Mouse (Mus musculus): ENCODE data around the gene Lrmda.

Gene Lrmda

DNA sequence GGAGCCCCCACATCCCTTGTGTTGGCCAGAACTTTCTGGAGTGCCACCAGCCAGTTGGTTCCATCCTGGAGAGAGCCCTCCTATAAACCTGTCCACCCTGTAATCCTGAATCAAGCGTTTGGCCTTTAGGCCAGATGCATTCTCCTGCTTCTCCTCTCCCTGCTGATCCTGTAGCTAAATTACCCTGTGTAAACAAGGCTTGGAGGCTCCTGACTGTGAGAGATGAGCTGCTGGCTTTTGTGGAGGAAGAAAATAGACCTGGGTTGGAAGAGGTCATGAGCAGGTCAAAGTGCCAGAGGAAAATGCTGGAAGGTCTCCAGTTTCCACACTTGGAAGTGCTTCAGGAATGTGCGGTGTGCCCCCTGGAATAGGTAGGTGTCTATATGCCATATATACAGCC, 135.5 kb downstream of the Lrmda start:
- H3K36me3 ChIP-seq (ENCODE audit: insufficient read depth, low read length), result no peaks in the 10 kb centered on the region
- peaks cover 20% of the 10 kb centered on the region for H3K27me3 ChIP-seq (ENCODE audit: insufficient read depth, low read length)
- peaks cover 11% of the 10 kb centered on the region for H3K9me3 ChIP-seq (ENCODE audit: low read length)
- H3K4me3 ChIP-seq (replicated peaks; ENCODE audit: low read length), result no peak overlapping the region
- TF ChIP-seq CTCF (conservative IDR thresholded peaks at IDR 0.05; ENCODE audit: low read length) (no peak), NANOG (IDR thresholded peaks at IDR 0.05; ENCODE audit: borderline replicate concordance, low read length) (no peak), POU5F1 (IDR thresholded peaks at IDR 0.05; ENCODE audit: borderline replicate concordance, low read length) (no peak)
- H3K4me1 ChIP-seq (replicated peaks; ENCODE audit: low read depth, low read length), result peaks cover 25% of the 10 kb centered on the region

DNA sequence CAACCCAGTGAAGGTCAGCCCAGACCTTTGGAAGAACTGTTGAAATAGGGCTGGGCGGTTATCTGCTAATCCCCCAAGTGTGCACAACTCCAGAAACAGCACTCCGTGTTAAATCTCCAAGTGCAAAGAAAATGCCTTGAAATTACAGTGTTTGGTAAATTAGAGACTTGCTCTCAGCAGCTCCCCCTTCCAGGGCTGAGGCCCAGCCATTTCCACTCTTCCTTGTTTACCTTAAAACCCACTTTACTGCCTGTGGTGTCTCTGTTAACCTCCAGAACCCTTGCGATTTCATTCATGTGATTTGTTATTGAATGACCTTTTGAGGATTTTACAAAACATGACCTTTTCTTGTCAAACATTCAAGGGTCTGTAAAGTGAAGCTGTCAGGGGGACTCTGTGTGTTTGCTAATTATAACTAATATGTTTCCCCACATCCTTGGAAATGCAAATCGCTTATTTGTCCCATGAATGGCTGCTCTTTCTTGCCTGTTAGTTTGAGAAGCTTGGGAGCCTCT, 136.1 kb downstream of the Lrmda start:
- Histone ChIP-seq H3K9me3 (ENCODE audit: low read length) (peaks cover 11% of the 10 kb centered on the region), H3K4me3 (replicated peaks; ENCODE audit: low read length) (no peak overlapping the region), H3K27me3 (ENCODE audit: insufficient read depth, low read length) (peaks cover 18% of the 10 kb centered on the region), H3K36me3 (ENCODE audit: insufficient read depth, low read length) (no peaks in the 10 kb centered on the region), H3K4me1 (replicated peaks; ENCODE audit: low read depth, low read length) (peaks cover 25% of the 10 kb centered on the region)
- TF ChIP-seq NANOG (IDR thresholded peaks at IDR 0.05; ENCODE audit: borderline replicate concordance, low read length) (no peak), POU5F1 (IDR thresholded peaks at IDR 0.05; ENCODE audit: borderline replicate concordance, low read length) (no peak), CTCF (conservative IDR thresholded peaks at IDR 0.05; ENCODE audit: low read length) (no peak)

DNA sequence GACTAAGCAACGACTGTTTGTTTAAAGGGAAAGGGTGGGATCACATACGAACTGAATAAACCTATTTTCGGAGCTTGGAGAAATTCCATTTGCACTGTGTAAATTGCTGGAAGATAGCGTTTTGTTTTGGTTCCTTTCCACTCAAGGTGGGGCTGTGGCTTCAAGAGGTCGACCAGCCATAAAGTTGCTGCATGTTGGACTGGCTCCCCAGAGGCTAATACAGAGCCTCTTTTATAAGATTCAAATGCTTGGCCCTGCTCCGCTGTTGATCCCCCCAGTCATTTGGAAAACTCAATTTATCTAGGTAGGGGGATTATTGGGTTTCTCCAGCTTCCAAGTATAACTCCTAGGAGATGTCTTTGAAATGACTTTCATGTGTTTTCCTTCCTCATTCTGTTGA, 137.5 kb downstream of the Lrmda start:
- H3K27me3 ChIP-seq (ENCODE audit: insufficient read depth, low read length), result peaks cover 7% of the 10 kb centered on the region
- no peak overlapping the region for H3K4me3 ChIP-seq (replicated peaks; ENCODE audit: low read length)
- TF ChIP-seq NANOG (IDR thresholded peaks at IDR 0.05; ENCODE audit: borderline replicate concordance, low read length) (no peak), CTCF (conservative IDR thresholded peaks at IDR 0.05; ENCODE audit: low read length) (no peak), POU5F1 (IDR thresholded peaks at IDR 0.05; ENCODE audit: borderline replicate concordance, low read length) (no peak)
- H3K9me3 ChIP-seq (ENCODE audit: low read length), result peaks cover 11% of the 10 kb centered on the region
- H3K4me1 ChIP-seq (replicated peaks; ENCODE audit: low read depth, low read length), result peaks cover 25% of the 10 kb centered on the region
- H3K36me3 ChIP-seq (ENCODE audit: insufficient read depth, low read length), result no peaks in the 10 kb centered on the region

DNA sequence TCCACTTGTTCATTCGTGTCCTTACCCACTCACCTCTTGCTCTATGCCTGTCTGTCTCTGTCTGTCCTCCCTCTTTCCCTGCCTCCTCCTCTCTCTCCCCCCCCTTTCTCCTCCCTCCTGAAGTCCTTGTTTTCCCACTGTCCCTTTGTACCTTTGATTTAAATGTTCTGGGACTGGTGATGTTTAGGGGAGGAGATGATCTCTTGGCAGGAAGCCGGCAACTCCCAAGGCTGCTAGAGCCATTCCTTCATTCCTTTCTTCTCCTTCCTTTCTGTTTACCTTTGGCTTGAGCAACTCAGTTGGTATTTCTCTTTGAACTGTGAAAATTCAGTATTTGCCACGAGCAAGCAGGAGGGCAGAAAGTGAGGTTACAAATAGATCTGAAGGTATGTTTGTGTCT, 141.9 kb downstream of the Lrmda start:
- Histone ChIP-seq H3K36me3 (ENCODE audit: insufficient read depth, low read length) (no peaks in the 10 kb centered on the region), H3K9me3 (ENCODE audit: low read length) (peaks cover 11% of the 10 kb centered on the region), H3K4me1 (replicated peaks; ENCODE audit: low read depth, low read length) (no peaks in the 10 kb centered on the region), H3K4me3 (replicated peaks; ENCODE audit: low read length) (no peak overlapping the region), H3K27me3 (ENCODE audit: insufficient read depth, low read length) (no peaks in the 10 kb centered on the region)
- TF ChIP-seq CTCF (conservative IDR thresholded peaks at IDR 0.05; ENCODE audit: low read length) (no peak), NANOG (IDR thresholded peaks at IDR 0.05; ENCODE audit: borderline replicate concordance, low read length) (no peak), POU5F1 (IDR thresholded peaks at IDR 0.05; ENCODE audit: borderline replicate concordance, low read length) (no peak)

DNA sequence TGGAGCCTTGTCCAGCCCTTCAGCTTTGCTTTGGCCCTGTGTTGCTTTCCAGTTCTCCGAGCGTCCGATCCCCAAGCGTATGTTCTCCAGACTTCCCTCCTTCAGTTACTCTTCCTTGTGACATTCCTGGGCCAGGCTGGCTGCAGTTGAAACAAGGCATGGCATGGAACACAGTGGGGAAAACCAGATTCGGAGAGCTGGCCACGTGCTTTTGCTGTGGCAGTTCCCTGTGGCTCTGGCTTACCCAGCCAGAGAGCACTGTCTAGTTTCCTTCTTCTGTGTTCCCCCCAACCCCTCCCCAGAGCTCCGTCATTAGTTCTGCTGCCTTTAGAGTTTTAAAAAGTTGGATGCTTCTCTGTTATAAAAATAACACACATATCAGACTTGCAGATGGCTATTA, 147.8 kb downstream of the Lrmda start:
- no peaks in the 10 kb centered on the region for H3K9me3 ChIP-seq (ENCODE audit: low read length)
- H3K36me3 ChIP-seq (ENCODE audit: insufficient read depth, low read length), result no peaks in the 10 kb centered on the region
- no peaks in the 10 kb centered on the region for H3K27me3 ChIP-seq (ENCODE audit: insufficient read depth, low read length)
- TF ChIP-seq NANOG (IDR thresholded peaks at IDR 0.05; ENCODE audit: borderline replicate concordance, low read length) (no peak), POU5F1 (IDR thresholded peaks at IDR 0.05; ENCODE audit: borderline replicate concordance, low read length) (no peak), CTCF (conservative IDR thresholded peaks at IDR 0.05; ENCODE audit: low read length) (no peak)
- H3K4me1 ChIP-seq (replicated peaks; ENCODE audit: low read depth, low read length), result no peaks in the 10 kb centered on the region
- no peak overlapping the region for H3K4me3 ChIP-seq (replicated peaks; ENCODE audit: low read length)

DNA sequence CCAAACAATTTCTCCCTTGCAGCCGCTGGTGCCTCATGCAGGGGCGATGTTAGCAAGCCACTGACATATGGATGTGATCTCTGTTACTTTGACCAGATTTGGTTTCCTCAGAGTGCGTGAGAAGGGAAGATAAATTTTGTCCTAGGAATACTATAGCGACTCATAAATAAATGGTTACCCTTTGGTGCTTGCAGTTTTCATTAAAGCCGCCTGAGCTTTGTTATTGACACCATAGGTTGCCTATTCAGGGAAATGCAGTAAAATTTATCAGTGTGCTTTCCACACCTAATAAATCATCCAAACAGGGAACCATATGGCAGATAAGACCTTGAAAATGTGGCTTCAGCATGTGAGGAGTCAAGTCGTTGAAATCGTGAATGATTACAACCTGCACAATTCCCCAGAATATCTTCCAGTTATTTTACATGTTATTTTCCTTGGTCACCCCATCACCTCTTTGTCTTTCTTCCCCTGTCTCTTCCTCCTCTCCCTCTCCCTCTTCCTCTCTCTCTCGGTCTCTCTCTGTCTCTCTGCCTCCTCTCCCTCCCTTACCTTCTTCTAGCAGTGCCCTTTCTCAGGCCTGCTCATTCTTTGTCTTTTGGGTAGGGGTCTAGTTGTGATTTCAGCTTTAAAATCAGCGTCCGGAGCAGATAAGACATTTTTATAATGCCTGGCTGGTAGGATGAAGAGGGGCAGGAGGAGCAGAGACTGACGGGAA, 148.7 kb downstream of the Lrmda start:
- TF ChIP-seq POU5F1 (IDR thresholded peaks at IDR 0.05; ENCODE audit: borderline replicate concordance, low read length) (no peak), NANOG (IDR thresholded peaks at IDR 0.05; ENCODE audit: borderline replicate concordance, low read length) (no peak), CTCF (conservative IDR thresholded peaks at IDR 0.05; ENCODE audit: low read length) (no peak)
- Histone ChIP-seq H3K27me3 (ENCODE audit: insufficient read depth, low read length) (no peaks in the 10 kb centered on the region), H3K4me3 (replicated peaks; ENCODE audit: low read length) (no peak overlapping the region), H3K9me3 (ENCODE audit: low read length) (no peaks in the 10 kb centered on the region), H3K4me1 (replicated peaks; ENCODE audit: low read depth, low read length) (no peaks in the 10 kb centered on the region), H3K36me3 (ENCODE audit: insufficient read depth, low read length) (no peaks in the 10 kb centered on the region)

DNA sequence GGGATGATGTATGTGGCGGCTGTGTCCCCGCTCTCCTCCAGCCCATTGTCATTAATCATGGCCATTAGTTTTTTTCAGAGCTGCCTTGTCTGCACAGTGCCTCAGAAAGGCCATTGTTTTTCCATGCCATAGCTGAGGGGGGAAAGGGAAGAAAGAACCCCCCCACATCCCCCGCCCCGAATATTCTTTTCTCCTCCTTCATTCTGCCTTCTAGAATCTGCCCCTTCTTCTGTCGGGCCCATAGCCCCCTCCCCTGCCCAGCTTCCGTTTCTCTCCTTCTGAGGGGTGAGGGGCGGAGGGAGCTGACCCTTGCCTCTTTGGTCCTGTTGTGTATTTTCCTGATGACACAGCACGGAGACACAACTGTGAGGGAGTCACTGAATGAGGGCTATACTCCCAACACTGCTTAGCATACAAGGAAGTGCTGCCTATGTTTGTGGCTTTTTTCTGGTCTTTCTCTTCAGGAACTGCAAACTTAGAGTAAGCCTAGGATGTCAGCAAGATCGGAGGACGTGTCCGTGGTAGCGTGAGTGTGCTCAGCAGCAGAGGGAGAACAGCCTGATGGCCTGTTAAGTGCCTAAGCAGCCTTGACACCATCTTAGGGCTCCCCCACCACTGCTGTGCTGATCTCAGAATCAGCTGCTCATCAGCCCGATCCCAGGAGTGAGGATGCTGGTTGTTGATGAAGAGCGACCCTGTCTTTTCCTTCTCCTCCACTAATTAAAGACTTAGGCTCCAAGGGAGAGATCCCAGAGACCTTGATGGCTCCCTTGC, 149.5 kb downstream of the Lrmda start:
- TF ChIP-seq POU5F1 (IDR thresholded peaks at IDR 0.05; ENCODE audit: borderline replicate concordance, low read length), result no peak
- TF ChIP-seq CTCF (conservative IDR thresholded peaks at IDR 0.05; ENCODE audit: low read length), result no peak
- no peak for TF ChIP-seq NANOG (IDR thresholded peaks at IDR 0.05; ENCODE audit: borderline replicate concordance, low read length)
- no peaks in the 10 kb centered on the region for H3K27me3 ChIP-seq (ENCODE audit: insufficient read depth, low read length)
- H3K4me1 ChIP-seq (replicated peaks; ENCODE audit: low read depth, low read length), result no peaks in the 10 kb centered on the region
- H3K4me3 ChIP-seq (replicated peaks; ENCODE audit: low read length), result no peak overlapping the region
- H3K36me3 ChIP-seq (ENCODE audit: insufficient read depth, low read length), result no peaks in the 10 kb centered on the region
- H3K9me3 ChIP-seq (ENCODE audit: low read length), result no peaks in the 10 kb centered on the region

DNA sequence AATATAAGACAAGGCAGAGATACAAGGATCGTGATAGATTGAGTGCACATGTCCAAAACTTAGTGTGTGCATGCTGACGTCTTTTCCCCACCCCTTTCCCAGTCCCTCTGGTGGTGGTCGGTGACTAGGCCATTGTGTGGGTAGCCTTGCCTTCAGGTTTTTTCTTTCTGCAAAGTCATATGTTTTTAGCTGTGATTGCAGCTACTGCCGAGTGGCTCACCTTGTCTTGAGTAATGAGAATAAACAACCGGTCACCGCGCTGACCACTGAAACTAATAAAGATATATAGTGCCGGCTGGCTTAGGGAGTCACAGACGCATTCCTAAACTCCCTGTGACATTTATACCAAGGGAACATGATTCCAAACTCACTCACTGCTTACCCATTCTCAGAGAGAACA, 155.2 kb downstream of the Lrmda start:
- H3K9me3 ChIP-seq (ENCODE audit: low read length), result no peaks in the 10 kb centered on the region
- H3K4me1 ChIP-seq (replicated peaks; ENCODE audit: low read depth, low read length), result no peaks in the 10 kb centered on the region
- no peak overlapping the region for H3K4me3 ChIP-seq (replicated peaks; ENCODE audit: low read length)
- no peak for TF ChIP-seq NANOG (IDR thresholded peaks at IDR 0.05; ENCODE audit: borderline replicate concordance, low read length)
- TF ChIP-seq CTCF (conservative IDR thresholded peaks at IDR 0.05; ENCODE audit: low read length), result no peak
- no peaks in the 10 kb centered on the region for H3K36me3 ChIP-seq (ENCODE audit: insufficient read depth, low read length)
- no peaks in the 10 kb centered on the region for H3K27me3 ChIP-seq (ENCODE audit: insufficient read depth, low read length)
